Mouse (Mus musculus) kidney, embryonic 15.5 days (tissue): ENCODE results near the gene Lsm12. TPM values are rescaled to one million over a fixed set of nuclear protein-coding genes. Genes with fewer than 3 reads are reported as not detected.
"Not testable (repeated sequence)": the region's sequence is repeated elsewhere in the genome, so short reads cannot be mapped to it uniquely, and the experiment has no call there.

Experiments used
- ATAC-seq: fragments of 200-750 bp; cut with Nextera tagmentation; replicated peaks from 2 replicates; pipeline ENCODE4 v1.8.0; 2017; ENCODE audit warnings: moderate TSS enrichment; ENCODE audit not compliant: low FRiP score
- H3K27ac ChIP-seq: fragments of 300-500 bp; sonication (generic); 2 replicates; pipeline ENCODE4 v1.5.1; 2015; ENCODE audit warnings: mild to moderate bottlenecking, inconsistent platforms
- H3K27me3 ChIP-seq: fragments of 300-500 bp; sonication (generic); 2 replicates; pipeline ENCODE4 v1.6.1; 2015; ENCODE audit warnings: inconsistent platforms
- H3K36me3 ChIP-seq: fragments of 300-500 bp; sonication (generic); 2 replicates; pipeline ENCODE4 v1.6.1; 2015; ENCODE audit warnings: inconsistent platforms
- H3K4me1 ChIP-seq: fragments of 300-500 bp; sonication (generic); 2 replicates; pipeline ENCODE4 v1.6.1; 2015; ENCODE audit warnings: inconsistent platforms
- H3K4me2 ChIP-seq: fragments of 300-500 bp; sonication (generic); 2 replicates; pipeline ENCODE4 v1.6.1; 2015; ENCODE audit warnings: moderate library complexity, mild to moderate bottlenecking, inconsistent platforms
- H3K4me3 ChIP-seq: fragments of 300-500 bp; sonication (generic); replicated peaks from 2 replicates; pipeline ENCODE4 v1.5.1; 2015; ENCODE audit warnings: mild to moderate bottlenecking, inconsistent platforms
- H3K9ac ChIP-seq: fragments of 300-500 bp; sonication (generic); 2 replicates; pipeline ENCODE4 v1.6.1; 2015; ENCODE audit warnings: mild to moderate bottlenecking, inconsistent platforms
- H3K9me3 ChIP-seq: fragments of 300-500 bp; sonication (generic); replicated peaks from 2 replicates; pipeline ENCODE4 v1.6.1; 2016; ENCODE audit warnings: inconsistent platforms
- WGBS: fragments of 180-500 bp; shearing (Covaris S2); methylation state at CpG from one replicate; pipeline ENCODE4 v1.1.7; 2015; ENCODE audit warnings: mixed read lengths; 5-methylcytosine and 5-hydroxymethylcytosine counted together
- polyA plus RNA-seq: library from polyadenylated mRNA; unstranded; fragments of >200 nt; fragmentation: Nextera tagmentation; extraction: Ambion mirVana; gene quantifications from 2 replicates; pipeline ENCODE4 v1.2.1, GENCODE M21; 2015

Gene Lsm12
- polyA plus RNA-seq, 1 experiment from 2014 or later = 122 TPM

GRCm38 (mm10) chr11:102165971-102166722 is 18.9 kb downstream of the Lsm12 start:
- H3K9ac ChIP-seq = no peak overlapping the region
- WGBS = 20% methylated on average over 6 of the region's 6 CpGs

GRCm38 (mm10) chr11:102159781-102160180 is 25.3 kb downstream of the Lsm12 start:
- Histone ChIP-seq H3K27me3 (no peaks in the 10 kb centered on the region), H3K27ac (no peak overlapping the region), H3K4me1 (peaks cover 9% of the 10 kb centered on the region), H3K36me3 (peaks cover 41% of the 10 kb centered on the region), H3K4me3 (no peak overlapping the region), H3K9me3 (no peaks in the 10 kb centered on the region), H3K9ac (no peak overlapping the region), H3K4me2 (no peak overlapping the region)
- 78% methylated on average over 5 of the region's 5 CpGs for WGBS
- ATAC-seq = no peak

More at GRCm38 (mm10) chr11:102165971-102166722, 18.9 kb downstream of the Lsm12 start:
- Histone ChIP-seq H3K4me3 (no peak overlapping the region), H3K27ac (no peak overlapping the region), H3K9me3 (no peaks in the 10 kb centered on the region), H3K27me3 (no peaks in the 10 kb centered on the region), H3K4me1 (peaks cover 6% of the 10 kb centered on the region; the same call in 1 of the 2 replicates), H3K4me2 (no peak overlapping the region), H3K36me3 (peaks cover 93% of the 10 kb centered on the region)
- ATAC-seq = peak; percentile 70; the same call in 1 of the 2 replicates

- ATAC-seq, H3K27me3 ChIP-seq, H3K9ac ChIP-seq, H3K4me2 ChIP-seq, H3K4me1 ChIP-seq, H3K27ac ChIP-seq, H3K9me3 ChIP-seq, H3K4me3 ChIP-seq: not testable (repeated sequence)
- peaks cover 41% of the 10 kb centered on the region for H3K36me3 ChIP-seq
- 81% methylated on average over 2 of the region's 2 CpGs for WGBS
Measured at GRCm38 (mm10) chr11:102158024-102158423, 27.1 kb downstream of the Lsm12 start.

- Histone ChIP-seq H3K9me3 (no peaks in the 10 kb centered on the region), H3K9ac (no peak overlapping the region), H3K4me2 (peak overlapping the region; percentile 87), H3K36me3 (peaks cover 39% of the 10 kb centered on the region), H3K4me3 (0 out of 2 replicates have a peak overlapping the region, but pooled peaks have one; percentile 81), H3K27ac (no peak overlapping the region), H3K27me3 (no peaks in the 10 kb centered on the region), H3K4me1 (peaks cover 10% of the 10 kb centered on the region)
- ATAC-seq = peak; percentile 69; the same call in 1 of the 2 replicates
- 11% methylated on average over 1 of the region's 1 CpGs for WGBS
Measured at GRCm38 (mm10) chr11:102156786-102157089, 28.4 kb downstream of the Lsm12 start.

- Histone ChIP-seq H3K9ac (peak within 1 kb of the TSS; percentile 84), H3K9me3 (no peaks in the 10 kb centered on the region), H3K4me2 (peak within 1 kb of the TSS; percentile 87), H3K27ac (peak within 1 kb of the TSS; percentile 67), H3K4me3 (peak within 1 kb of the TSS; percentile 81), H3K36me3 (peaks cover 34% of the 10 kb centered on the region), H3K27me3 (no peaks in the 10 kb centered on the region), H3K4me1 (peaks cover 10% of the 10 kb centered on the region)
- ATAC-seq = peak; percentile 85
- WGBS = under 1% methylated on average over 37 of the region's 37 CpGs
Measured at GRCm38 (mm10) chr11:102156039-102156785, 28.9 kb downstream of the Lsm12 start, which contains the start of gene Tmem101. Gene Tmem101, minus strand, starts transcription at chr11:102156404.

GRCm38 (mm10) chr11:102147213-102147989 is 37.7 kb downstream of the Lsm12 start:
- Histone ChIP-seq H3K4me2 (peak overlapping the region; percentile 60), H3K27me3 (peaks cover 71% of the 10 kb centered on the region), H3K9ac (0 out of 2 replicates have a peak overlapping the region, but pooled peaks have one; percentile 9), H3K4me3 (peak overlapping the region; percentile 17), H3K9me3 (no peaks in the 10 kb centered on the region), H3K4me1 (peaks cover 38% of the 10 kb centered on the region), H3K36me3 (peaks cover 2% of the 10 kb centered on the region; the same call in 1 of the 2 replicates), H3K27ac (no peak overlapping the region)
- ATAC-seq = peak; percentile 15; the same call in 1 of the 2 replicates
- 11% methylated on average over 34 of the region's 34 CpGs for WGBS

GRCm38 (mm10) chr11:102146531-102146930 is 38.6 kb downstream of the Lsm12 start:
- H3K4me3 ChIP-seq = peak overlapping the region; percentile 37; the same call in 1 of the 2 replicates
- peaks cover 71% of the 10 kb centered on the region for H3K27me3 ChIP-seq
- ATAC-seq = no peak
- 11% methylated on average over 17 of the region's 17 CpGs for WGBS
- H3K4me1 ChIP-seq = peaks cover 38% of the 10 kb centered on the region
- no peaks in the 10 kb centered on the region for H3K36me3 ChIP-seq
- no peaks in the 10 kb centered on the region for H3K9me3 ChIP-seq
- H3K4me2 ChIP-seq = peak overlapping the region; percentile 60
- no peak overlapping the region for H3K27ac ChIP-seq
- H3K9ac ChIP-seq = no peak overlapping the region

GRCm38 (mm10) chr11:102146005-102146404 is 39.1 kb downstream of the Lsm12 start:
- Histone ChIP-seq H3K9ac (no peak overlapping the region), H3K27me3 (peaks cover 71% of the 10 kb centered on the region), H3K36me3 (no peaks in the 10 kb centered on the region), H3K4me1 (peaks cover 38% of the 10 kb centered on the region), H3K4me2 (peak overlapping the region; percentile 60), H3K4me3 (peak overlapping the region; percentile 37), H3K27ac (no peak overlapping the region), H3K9me3 (no peaks in the 10 kb centered on the region)
- no peak for ATAC-seq
- 4% methylated on average over 16 of the region's 16 CpGs for WGBS

- Histone ChIP-seq H3K27me3 (peaks cover 71% of the 10 kb centered on the region), H3K9ac (0 out of 2 replicates have a peak within 1 kb of the TSS, but pooled peaks have one; percentile 31)
- WGBS = under 1% methylated on average over 50 of the region's 50 CpGs
Measured at GRCm38 (mm10) chr11:102145471-102146001, 39.6 kb downstream of the Lsm12 start, which contains the start of gene Nags. Gene Nags, plus strand, starts transcription at chr11:102145513.

GRCm38 (mm10) chr11:102144957-102145470 is 40.1 kb downstream of the Lsm12 start:
- Histone ChIP-seq H3K9ac (0 out of 2 replicates have a peak overlapping the region, but pooled peaks have one; percentile 31), H3K27ac (no peak overlapping the region), H3K9me3 (no peaks in the 10 kb centered on the region), H3K36me3 (no peaks in the 10 kb centered on the region), H3K4me3 (peak overlapping the region; percentile 37), H3K27me3 (peaks cover 71% of the 10 kb centered on the region), H3K4me2 (peak overlapping the region; percentile 60), H3K4me1 (peaks cover 38% of the 10 kb centered on the region)
- WGBS = 25% methylated on average over 13 of the region's 13 CpGs
- 0 out of 2 replicates have a peak, but pooled peaks have one; percentile 43 for ATAC-seq

More at GRCm38 (mm10) chr11:102145471-102146001, 39.6 kb downstream of the Lsm12 start, which contains the start of gene Nags:
- Histone ChIP-seq H3K9me3 (no peaks in the 10 kb centered on the region), H3K4me1 (peaks cover 38% of the 10 kb centered on the region), H3K36me3 (no peaks in the 10 kb centered on the region), H3K27ac (no peak within 1 kb of the TSS), H3K4me3 (peak within 1 kb of the TSS; percentile 37), H3K4me2 (peak within 1 kb of the TSS; percentile 60)
- no peak for ATAC-seq

GRCm38 (mm10) chr11:102142355-102142754 is 42.7 kb downstream of the Lsm12 start:
- 55% methylated on average over 7 of the region's 7 CpGs for WGBS
- Histone ChIP-seq H3K4me1 (peaks cover 34% of the 10 kb centered on the region), H3K4me2 (no peak overlapping the region), H3K9ac (no peak overlapping the region), H3K9me3 (no peaks in the 10 kb centered on the region), H3K27me3 (peaks cover 65% of the 10 kb centered on the region), H3K4me3 (no peak overlapping the region), H3K36me3 (no peaks in the 10 kb centered on the region), H3K27ac (0 out of 2 replicates have a peak overlapping the region, but pooled peaks have one; percentile 9)
- no peak for ATAC-seq
